Mouse (Mus musculus): Measurements from ENCODE around the gene Copb2.

Gene Copb2

GRCm38 (mm10) chr9:98563137-98564126, at the start of gene Copb2:
TSS of gene Copb2 (plus strand) at chr9:98563721.
- DNase-seq (ENCODE audit: low spot score in 2 of 2): peak; percentile 98 to 99

DNA sequence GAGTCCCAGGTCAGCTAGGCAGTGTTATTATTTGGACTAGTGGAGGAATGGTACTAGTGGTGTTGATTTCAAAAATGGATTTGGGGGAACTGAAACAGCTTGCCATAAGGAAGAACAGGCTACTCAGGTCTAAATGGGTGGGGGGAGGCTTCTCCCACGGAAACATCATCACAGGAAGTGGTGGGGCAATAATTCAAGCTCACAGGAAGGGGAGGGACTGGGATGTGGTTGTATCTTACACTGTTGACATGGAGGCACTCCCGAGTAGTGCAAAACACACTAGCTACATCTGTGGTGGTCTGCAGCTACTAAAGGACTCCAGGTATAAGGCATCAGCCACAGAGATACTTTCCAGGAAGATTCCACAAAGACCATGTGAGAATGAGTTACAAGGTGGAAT, 39.6 kb upstream of the Copb2 start:
- DNase-seq (ENCODE audit: low spot score in 2 of 2): no peak

GRCm38 (mm10) chr9:98524786-98525542, 38.6 kb upstream of the Copb2 start:
- DNase-seq (ENCODE audit: low spot score in 2 of 2): no peak

- DNase-seq (ENCODE audit: low spot score in 2 of 2): no peak
These were observed 38.0 kb upstream of the Copb2 start for GRCm38 (mm10) chr9:98525543-98525924.

DNA sequence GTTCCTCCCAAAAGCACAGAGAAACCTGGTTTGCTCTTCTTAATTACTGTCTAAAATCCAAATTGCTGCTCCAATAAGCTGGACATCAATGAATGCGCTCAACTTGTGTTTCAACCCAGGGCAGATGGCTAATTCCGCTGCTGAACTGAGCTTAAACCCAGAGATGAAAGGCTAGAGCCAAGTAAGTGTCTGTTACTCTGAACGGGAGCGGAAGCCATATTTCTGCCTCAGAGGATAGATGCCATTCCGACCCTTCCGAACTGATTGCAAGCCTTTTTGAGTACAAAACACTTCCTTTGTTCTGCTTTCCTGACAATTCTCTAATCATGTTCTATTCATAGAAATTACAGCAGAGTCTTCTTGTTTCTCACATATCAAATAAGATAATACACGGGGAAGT, 36.3 kb upstream of the Copb2 start:
- DNase-seq (ENCODE audit: low spot score in 2 of 2): no peak

DNA sequence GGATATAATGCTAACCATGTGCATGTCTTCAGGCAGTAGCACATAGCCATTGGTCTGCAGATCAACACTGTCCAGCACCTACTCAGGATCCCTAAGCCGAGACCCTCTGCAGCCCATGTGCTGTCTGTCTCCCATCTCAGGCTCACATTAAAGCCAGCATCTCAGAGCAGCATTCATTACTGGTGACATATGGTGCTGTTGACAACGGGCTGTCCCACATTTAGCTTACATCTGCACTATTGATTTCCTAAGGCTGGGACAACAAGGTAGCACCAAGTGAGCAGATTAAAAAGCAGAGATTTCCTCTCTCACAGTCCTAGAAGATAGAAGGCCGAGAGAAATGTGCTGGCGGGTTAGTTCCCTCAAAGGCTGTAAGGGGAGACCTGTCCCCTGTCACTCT, 33.7 kb upstream of the Copb2 start:
- DNase-seq (ENCODE audit: low spot score in 2 of 2): no peak

GRCm38 (mm10) chr9:98530999-98531398, 32.5 kb upstream of the Copb2 start:
- no peak for DNase-seq (ENCODE audit: low spot score in 2 of 2)

GRCm38 (mm10) chr9:98534675-98535280, 28.7 kb upstream of the Copb2 start:
- DNase-seq (ENCODE audit: low spot score in 2 of 2): no peak

- no peak for DNase-seq (ENCODE audit: low spot score in 2 of 2)
These were observed 27.8 kb upstream of the Copb2 start for GRCm38 (mm10) chr9:98535763-98536162.

DNA sequence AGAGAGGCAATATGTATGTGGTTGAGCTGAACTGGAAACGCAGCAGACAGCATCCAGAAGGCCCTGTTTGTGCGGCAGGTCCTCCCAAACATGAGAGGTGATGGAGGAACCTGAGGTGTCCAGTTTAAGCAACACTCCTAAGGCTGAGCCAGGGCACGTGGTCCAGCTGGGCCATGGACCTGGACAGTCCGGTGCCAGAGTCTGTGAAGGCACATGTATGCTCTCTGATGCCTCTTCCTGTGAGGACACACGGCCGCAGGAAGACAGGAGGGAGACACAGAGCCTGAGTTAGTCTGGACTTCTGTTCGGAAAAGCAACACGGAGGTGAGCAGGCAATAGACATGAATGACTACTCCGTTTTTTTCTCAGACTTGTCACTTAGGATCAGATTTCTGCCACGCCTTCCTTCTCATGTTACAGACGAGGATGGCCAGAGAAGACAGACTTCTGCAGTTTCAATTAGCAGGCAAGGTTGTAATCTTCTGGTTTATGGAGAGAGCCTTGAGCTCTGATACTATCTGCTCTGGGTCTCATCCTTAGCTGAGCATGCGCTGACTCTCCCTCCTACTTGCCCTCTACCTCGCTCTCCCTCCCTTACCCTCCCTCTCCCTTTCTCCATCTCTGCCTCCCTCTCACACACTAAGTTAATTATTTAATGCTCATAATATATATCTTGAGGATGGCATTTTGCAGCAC, 25.4 kb upstream of the Copb2 start:
- no peak for DNase-seq (ENCODE audit: low spot score in 2 of 2)

DNA sequence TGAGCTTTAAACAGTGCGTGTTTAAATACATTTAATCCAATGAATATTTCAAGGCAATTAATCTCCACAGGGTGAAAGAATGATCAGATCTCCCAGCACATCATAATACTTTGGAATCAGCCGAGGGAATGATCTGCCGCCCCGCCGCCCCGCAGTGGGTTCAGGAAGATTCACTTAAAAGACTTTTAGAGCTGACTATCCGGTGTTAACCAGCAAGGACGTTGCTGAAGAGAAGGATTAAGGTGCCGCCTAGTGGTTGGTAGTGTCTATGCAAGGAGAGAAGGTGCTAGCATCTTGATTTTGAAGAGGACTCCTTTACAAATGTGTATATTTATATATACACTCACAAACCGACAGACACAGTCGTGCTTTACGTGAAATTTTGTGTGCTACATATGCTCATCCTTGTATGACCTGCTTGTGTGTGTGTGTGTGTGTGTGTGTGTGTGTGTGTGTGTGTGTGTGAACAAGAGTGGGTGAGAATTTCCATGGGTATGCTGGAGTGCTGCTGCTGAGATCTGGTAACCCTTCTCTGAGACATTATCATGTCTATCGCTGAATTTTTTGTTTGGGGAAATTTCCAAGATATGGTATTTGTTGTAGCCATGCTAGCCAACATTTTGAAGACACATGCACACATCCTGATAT, 24.7 kb upstream of the Copb2 start:
- DNase-seq (ENCODE audit: low spot score in 2 of 2): peak; percentile 14 to 27

- no peak for DNase-seq (ENCODE audit: low spot score in 2 of 2)
These were observed 19.5 kb upstream of the Copb2 start for GRCm38 (mm10) chr9:98544042-98544441.

DNA sequence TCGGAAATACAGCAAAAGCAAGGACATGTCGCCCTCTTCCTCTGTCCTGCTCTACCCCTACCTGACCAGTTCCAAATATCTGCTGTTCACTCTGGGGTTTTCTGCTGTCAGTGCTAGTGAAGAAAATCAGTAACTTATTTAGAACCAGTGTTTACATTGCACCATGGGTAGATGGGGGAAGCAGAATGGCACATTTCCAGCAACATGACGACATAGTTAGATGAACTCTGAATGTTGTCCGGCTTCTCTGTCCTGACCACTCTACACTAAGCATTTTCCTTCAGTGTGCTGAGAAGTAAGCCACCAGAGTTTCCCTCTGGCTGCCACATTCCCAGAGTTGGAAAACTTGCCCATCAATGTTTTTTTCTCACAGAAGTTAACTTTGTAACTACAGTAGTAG, 20.3 kb downstream of the Copb2 start:
- DNase-seq (ENCODE audit: low spot score in 2 of 2): no peak

- DNase-seq (ENCODE audit: low spot score in 2 of 2): no peak
These were observed 36.6 kb downstream of the Copb2 start for GRCm38 (mm10) chr9:98600094-98600493.

GRCm38 (mm10) chr9:98601156-98601836, 37.8 kb downstream of the Copb2 start, which contains the start of gene Mrps22:
TSS of gene Mrps22 (minus strand) at chr9:98601660.
- peak; percentile 64 to 67 for DNase-seq (ENCODE audit: low spot score in 2 of 2)

DNA sequence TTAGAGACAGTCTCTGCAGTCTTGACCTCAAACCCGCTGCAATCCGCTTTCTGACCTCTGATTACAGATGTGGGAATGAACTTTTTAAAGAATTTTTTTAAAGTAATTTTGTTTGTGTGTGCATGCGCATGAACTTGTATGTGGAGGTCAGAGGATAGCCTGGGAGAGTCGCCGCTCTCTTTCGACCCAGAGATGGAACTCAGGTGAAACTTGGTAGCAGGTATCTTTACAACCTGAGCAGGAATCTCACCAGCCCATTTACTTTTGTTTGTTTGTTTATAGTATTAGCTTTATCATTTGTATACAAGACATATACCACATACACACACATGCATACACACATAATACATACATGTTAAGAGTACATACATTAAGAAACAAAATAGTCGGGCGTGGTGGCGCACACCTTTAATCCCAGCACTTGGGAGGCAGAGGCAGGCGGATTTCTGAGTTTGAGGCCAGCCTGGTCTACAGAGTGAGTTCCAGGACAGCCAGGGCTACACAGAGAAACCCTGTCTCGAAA, 38.4 kb downstream of the Copb2 start:
- no peak for DNase-seq (ENCODE audit: low spot score in 2 of 2)

DNA sequence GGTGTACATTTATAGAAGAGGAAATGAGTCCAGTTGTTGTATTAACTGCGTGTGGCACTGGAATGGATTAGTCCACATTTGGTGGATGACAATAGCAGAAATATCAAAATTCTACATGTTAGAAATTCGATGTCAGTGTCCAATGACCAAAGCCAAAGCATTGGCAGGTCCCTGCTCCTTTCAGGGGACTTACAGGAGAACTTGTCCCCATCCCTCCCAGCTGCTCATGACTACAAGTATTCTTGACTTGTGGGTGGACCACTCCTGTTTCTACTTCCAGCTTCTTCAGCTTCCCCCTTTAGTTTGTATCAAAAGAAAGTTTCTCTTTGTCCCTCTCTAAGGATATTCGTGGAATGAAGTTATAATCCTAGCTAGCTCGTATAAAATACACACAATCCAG, 41.4 kb downstream of the Copb2 start:
- DNase-seq (ENCODE audit: low spot score in 2 of 2): no peak

DNA sequence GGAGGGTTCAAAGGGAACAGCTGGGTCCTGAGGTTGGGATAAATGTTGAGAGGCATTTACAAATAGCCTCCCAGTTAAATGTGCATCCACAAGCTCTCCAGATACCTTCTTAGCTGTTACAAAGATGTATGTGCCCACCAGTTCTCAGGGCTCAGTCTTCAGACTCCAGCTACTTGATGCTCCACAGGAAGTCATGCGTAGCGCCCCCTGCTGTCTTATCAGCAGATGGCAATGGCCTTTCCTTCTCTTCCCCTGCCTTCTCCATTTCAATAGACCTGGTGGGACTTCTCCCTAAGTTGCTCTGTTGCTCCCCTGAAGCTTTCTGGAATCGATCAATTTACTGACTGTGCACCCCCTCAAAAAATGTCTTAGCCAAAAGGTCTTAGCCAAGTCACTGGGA, 65.0 kb downstream of the Copb2 start:
- no peak for DNase-seq (ENCODE audit: low spot score in 2 of 2)

- DNase-seq (ENCODE audit: low spot score in 2 of 2): no peak
These were observed 70.0 kb downstream of the Copb2 start for GRCm38 (mm10) chr9:98633287-98634162.
